Mouse (Mus musculus) layer of hippocampus, postnatal 25 days (tissue): ENCODE data around the gene Oscp1. TPM values are rescaled to one million over a fixed set of nuclear protein-coding genes. Genes with fewer than 3 reads are reported as not detected.

ENCODE experiments used
- DNase-seq, 2 experiments: peaks; one replicate each; pipeline ENCODE4 v3.0.0; 2022; ENCODE audit warnings: mixed read lengths in 2 of 2, low spot score in 1 of 2; ENCODE audit errors: extremely low spot score in 1 of 2
- total RNA-seq, 2 experiments: library from RNA; stranded (reverse); gene quantifications; 2 replicates each; pipeline ENCODE4 v1.2.3; 2021

The Oscp1 gene
- total RNA-seq, 2 experiments from 2014 or later = 47.4 to 49.7 TPM

- DNase-seq = no peak
Measured at GRCm38 (mm10) chr4:126141021-126141420, 82.7 kb downstream of the Oscp1 start.

Other genes starting within 250 kb of the Oscp1 start
- 1 to 10 TPM; 5.2 to 7.1 TPM for gene Csf3r, start 34.0 kb upstream of the Oscp1 start, total RNA-seq
- 10 to 100 TPM; 44.7 to 49.7 TPM for gene Mrps15, start 11.6 kb upstream of the Oscp1 start, total RNA-seq
- gene Lsm10, start 38.1 kb downstream of the Oscp1 start, total RNA-seq = 10 to 100 TPM; 14.7 to 17.6 TPM
- gene Stk40, start 45.4 kb downstream of the Oscp1 start, total RNA-seq = 10 to 100 TPM; 23.7 to 26.1 TPM
- gene Eva1b, start 89.2 kb downstream of the Oscp1 start, total RNA-seq = 1 to 10 TPM; 2.8 to 3.1 TPM
- gene Sh3d21, start 104.9 kb downstream of the Oscp1 start, total RNA-seq = 1 to 10 TPM in 1 of 2 experiments, under 1 TPM in 1; 0.62 to 1.0 TPM
- gene Thrap3, start 144.2 kb downstream of the Oscp1 start, total RNA-seq = 100 to 1,000 TPM; 133 to 154 TPM
- 100 to 1,000 TPM; 242 to 265 TPM for gene Map7d1, start 197.8 kb downstream of the Oscp1 start, total RNA-seq
- 10 to 100 TPM; 84.7 to 84.9 TPM for gene Trappc3, start 203.8 kb downstream of the Oscp1 start, total RNA-seq
- gene Col8a2, start 228.2 kb downstream of the Oscp1 start, total RNA-seq = 1 to 10 TPM; 1.2 to 1.5 TPM